Comparison of ENCODE assay signal across 9 mouse cellular contexts in the genomic region with DNA sequence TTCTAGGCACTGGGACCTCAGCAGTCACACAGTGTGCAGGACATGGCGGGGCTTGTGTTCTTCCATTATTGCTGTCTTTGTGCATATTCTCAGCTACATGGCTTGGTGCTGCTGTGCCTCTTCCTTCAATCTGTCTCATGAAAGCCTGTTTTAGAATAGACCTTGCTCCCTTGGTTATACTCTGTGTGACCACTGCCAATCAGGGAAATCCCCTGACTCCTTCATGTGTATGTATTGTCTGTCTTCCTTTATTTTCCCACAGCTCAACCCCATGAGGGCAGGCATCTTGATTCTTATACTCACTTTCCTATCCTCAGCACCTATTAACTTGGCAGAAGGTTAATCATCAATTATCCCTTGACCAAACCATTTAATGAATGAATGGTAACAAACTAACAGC. TPM values are rescaled to one million over a fixed set of nuclear protein-coding genes. Genes with fewer than 3 reads are reported as not detected.
"Had no signal": no experiment of that assay in that cellular context is flagged by ENCODE, and none has a peak within 500 bp of the region (broad histone marks: within the 10 kb centered on the region; RNA-seq: fewer than 3 reads in every experiment).

No protein-coding gene starts in this region.

- H3K36me3 ChIP-seq: liver, embryonic 13.5 days; midbrain, embryonic 12.5 days had no signal

- H3K9ac ChIP-seq: liver, embryonic 13.5 days; liver, postnatal 0 days; midbrain, embryonic 12.5 days had no signal

- H3K4me2 ChIP-seq: liver, embryonic 13.5 days; midbrain, embryonic 12.5 days had no signal

- H3K27ac ChIP-seq: liver, embryonic 13.5 days; midbrain, embryonic 12.5 days had no signal

- DNase-seq: kidney, adult 18-20 months; liver; liver, embryonic 13.5 days; liver, postnatal 0 days; right cerebral cortex, postnatal 14 days; thymus, postnatal 4 days had no signal

- H3K4me3 ChIP-seq: liver, embryonic 13.5 days; midbrain, embryonic 12.5 days had no signal

- H3K9me3 ChIP-seq: liver, embryonic 13.5 days; midbrain, embryonic 12.5 days had no signal

- H3K4me1 ChIP-seq: liver, embryonic 13.5 days had no signal

- H3K27me3 ChIP-seq: liver, embryonic 13.5 days; midbrain, embryonic 12.5 days had no signal

- ATAC-seq: liver, postnatal 0 days; midbrain, embryonic 16.5 days had no signal

RNA-seq across cellular contexts. Expression of gene Ankrd55, which starts 60.0 kb away (rescaled TPM):
- total RNA-seq: megakaryocyte progenitor cell, adult 5-6 weeks had no signal
